Mouse (Mus musculus) cerebellum, adult 2 months (tissue): ENCODE results near the gene Mrgprb4.

Source experiments
- CTCF ChIP-seq: fragments of 200-500 bp; IDR thresholded peaks from 2 replicates; pipeline ENCODE4 v1.5.1; 2011; ENCODE audit warnings: low read depth, mild to moderate bottlenecking, control low read depth, low read length, moderate library complexity, borderline replicate concordance; ENCODE audit not compliant: insufficient read depth
- POLR2A ChIP-seq: fragments of 200-500 bp; IDR thresholded peaks from 2 replicates; pipeline ENCODE4 v1.6.1; 2011; ENCODE audit warnings: low read length, control low read depth, borderline replicate concordance; ENCODE audit not compliant: insufficient read depth

DNA sequence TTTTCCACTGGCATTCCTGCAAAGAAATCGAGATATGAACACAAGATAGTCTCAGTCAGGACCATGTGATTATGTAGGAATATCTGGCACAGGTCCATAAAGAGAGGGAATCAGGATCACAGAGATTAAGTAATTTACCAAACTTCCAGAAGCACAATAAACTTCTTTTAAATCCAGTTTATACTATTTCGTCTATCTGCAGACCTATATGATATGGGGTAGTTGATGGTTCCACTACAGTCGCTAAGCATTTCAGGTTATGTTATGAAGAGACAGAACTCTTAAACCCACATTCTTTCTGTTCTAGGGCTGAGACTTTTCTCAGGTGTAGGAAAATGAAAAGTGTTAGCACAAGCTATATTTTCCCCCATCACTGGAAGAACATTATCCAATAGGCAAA lies at the start of gene Mrgprb4:
- TF ChIP-seq CTCF (no peak), POLR2A (no peak)
